Mouse (Mus musculus): ENCODE data around the gene Wtip. TPM values are rescaled to one million over a fixed set of nuclear protein-coding genes. Genes with fewer than 3 reads are reported as not detected.
"Not testable (repeated sequence)": the region's sequence is repeated elsewhere in the genome, so short reads cannot be mapped to it uniquely, and the experiment has no call there.

The Wtip gene
- polyA plus RNA-seq (2012; rRNA removed): 35.5 and 40.4 TPM in 2 replicates

GRCm38 (mm10) chr7:34133117-34133762 lies at the start of gene Wtip:
TSS of gene Wtip (minus strand) at chr7:34133268.
- TF ChIP-seq POLR2A (IDR thresholded peaks at IDR 0.05; ENCODE audit: borderline replicate concordance, extremely low read depth, insufficient read depth, insufficient read length, poor library complexity, severe bottlenecking): peak; percentile 56
- TF ChIP-seq CTCF (IDR thresholded peaks at IDR 0.05; ENCODE audit: borderline replicate concordance, extremely low read depth, insufficient read depth, insufficient read length): no peak
- DNase-seq (ENCODE audit: low read depth): peak; percentile 92

- DNase-seq (ENCODE audit: low read depth): not testable (repeated sequence)
These were observed 43.2 kb upstream of the Wtip start for GRCm38 (mm10) chr7:34176241-34176640.

DNA sequence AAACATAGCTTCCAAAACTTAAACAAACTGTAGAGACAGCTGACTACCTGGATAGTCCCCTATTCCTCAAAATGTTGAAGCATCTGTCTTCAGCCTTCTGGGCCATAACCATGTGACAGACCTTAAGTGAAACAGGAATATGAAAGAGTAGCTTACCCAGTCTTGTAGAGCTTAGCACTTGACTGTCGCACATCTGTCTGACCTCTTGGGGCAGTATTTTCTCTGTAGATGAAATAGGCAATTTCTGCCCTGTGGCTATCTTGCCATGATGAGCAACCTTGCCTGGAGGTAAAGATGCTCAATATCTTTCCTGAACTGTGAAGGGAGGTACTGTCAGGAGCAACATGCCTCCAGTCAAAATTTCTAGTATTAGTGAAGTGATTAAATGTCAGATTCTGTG lies 39.2 kb upstream of the Wtip start:
- no peak for DNase-seq (ENCODE audit: low read depth)
- TF ChIP-seq CTCF (IDR thresholded peaks at IDR 0.05; ENCODE audit: borderline replicate concordance, extremely low read depth, insufficient read depth, insufficient read length) (no peak), POLR2A (IDR thresholded peaks at IDR 0.05; ENCODE audit: borderline replicate concordance, extremely low read depth, insufficient read depth, insufficient read length, poor library complexity, severe bottlenecking) (no peak)

DNA sequence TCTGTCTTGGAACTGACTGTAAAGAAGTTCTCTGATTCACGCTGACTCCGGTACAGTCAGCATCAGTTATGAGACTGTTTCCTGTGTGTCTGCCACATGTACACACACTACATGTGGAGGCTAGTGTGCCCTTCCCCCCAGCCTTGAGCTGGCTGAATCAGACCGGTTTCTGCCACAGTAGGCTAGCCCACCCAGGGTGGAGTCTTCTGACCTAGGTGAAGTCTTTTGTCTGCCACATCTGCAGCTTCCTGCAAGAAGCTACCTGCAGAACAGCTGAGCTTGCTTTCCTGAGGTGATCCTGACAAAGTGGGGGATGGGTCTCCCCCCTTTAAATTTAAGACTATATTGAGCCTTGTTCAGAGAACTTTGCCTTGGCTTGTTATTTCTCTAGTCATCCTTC lies 36.4 kb upstream of the Wtip start, which contains the start of gene Uba2:
TSS of gene Uba2 (minus strand) at position 146 of the 400 bp plus-strand sequence.
- no peak for DNase-seq (ENCODE audit: low read depth)
- TF ChIP-seq CTCF (IDR thresholded peaks at IDR 0.05; ENCODE audit: borderline replicate concordance, extremely low read depth, insufficient read depth, insufficient read length) (no peak), POLR2A (IDR thresholded peaks at IDR 0.05; ENCODE audit: borderline replicate concordance, extremely low read depth, insufficient read depth, insufficient read length, poor library complexity, severe bottlenecking) (no peak)

DNA sequence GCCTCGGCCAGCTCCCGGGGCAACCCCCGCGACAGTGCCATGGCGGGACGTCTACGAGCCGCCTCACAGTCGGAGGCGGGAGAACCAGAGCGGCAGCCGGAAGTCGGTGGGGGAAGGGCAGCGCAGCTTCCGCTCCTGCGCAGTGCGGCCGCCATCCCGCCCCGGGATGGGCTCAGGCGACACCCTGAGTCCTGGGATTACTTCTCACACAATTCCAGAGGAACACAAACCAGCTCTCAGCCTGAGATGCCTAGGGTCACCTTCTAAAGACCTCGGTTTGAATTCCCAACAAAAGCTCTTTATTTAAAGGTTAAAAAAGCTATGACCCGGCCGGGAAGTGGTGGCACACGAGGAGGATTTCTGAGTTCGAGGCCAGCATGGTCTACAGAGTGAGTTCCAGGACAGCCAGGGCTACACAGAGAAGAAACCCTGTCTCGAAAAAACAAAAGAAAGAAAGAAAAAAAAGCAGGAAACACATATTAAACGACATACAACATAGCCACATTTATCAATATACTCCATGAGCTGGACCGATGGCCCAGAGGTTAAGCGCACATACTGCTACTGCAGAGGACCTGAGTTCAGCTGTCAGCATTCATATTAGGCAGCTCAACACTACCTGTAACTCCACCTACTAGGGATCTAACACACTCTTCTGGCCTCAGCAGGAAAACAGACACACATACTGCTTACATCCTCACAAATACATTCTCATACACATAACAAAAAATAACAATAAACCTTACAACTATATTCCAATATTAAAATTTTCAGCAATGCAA lies 35.6 kb upstream of the Wtip start:
- peak; percentile 94 for DNase-seq (ENCODE audit: low read depth)
- TF ChIP-seq CTCF (IDR thresholded peaks at IDR 0.05; ENCODE audit: borderline replicate concordance, extremely low read depth, insufficient read depth, insufficient read length): no peak
- peak; percentile 93 for TF ChIP-seq POLR2A (IDR thresholded peaks at IDR 0.05; ENCODE audit: borderline replicate concordance, extremely low read depth, insufficient read depth, insufficient read length, poor library complexity, severe bottlenecking)

GRCm38 (mm10) chr7:34167766-34168469 lies 34.9 kb upstream of the Wtip start:
- no peak for TF ChIP-seq CTCF (IDR thresholded peaks at IDR 0.05; ENCODE audit: borderline replicate concordance, extremely low read depth, insufficient read depth, insufficient read length)
- no peak for TF ChIP-seq POLR2A (IDR thresholded peaks at IDR 0.05; ENCODE audit: borderline replicate concordance, extremely low read depth, insufficient read depth, insufficient read length, poor library complexity, severe bottlenecking)
- DNase-seq (ENCODE audit: low read depth): no peak

DNA sequence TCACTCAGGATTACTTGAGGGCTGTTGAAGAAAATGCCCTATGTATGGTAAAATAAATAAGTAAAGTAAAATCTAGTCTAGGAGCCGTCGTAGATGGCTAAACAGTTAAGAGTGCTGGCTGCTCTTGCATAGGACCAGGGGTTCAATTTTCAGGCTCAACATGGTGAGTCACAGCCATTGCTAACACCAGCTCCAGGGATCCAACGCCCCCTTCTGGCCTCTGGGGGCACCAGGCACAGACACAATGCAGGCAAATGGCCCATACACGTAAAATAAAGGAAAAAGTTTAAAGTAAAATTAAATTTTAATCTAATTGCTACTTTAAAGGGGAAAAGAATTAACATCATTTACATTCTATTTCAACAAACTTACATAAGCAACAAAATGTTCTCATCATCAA lies 33.8 kb upstream of the Wtip start:
- peak; percentile 5 for DNase-seq (ENCODE audit: low read depth)
- no peak for TF ChIP-seq POLR2A (IDR thresholded peaks at IDR 0.05; ENCODE audit: borderline replicate concordance, extremely low read depth, insufficient read depth, insufficient read length, poor library complexity, severe bottlenecking)
- peak; percentile 39; the same call in 1 of the 2 replicates for TF ChIP-seq CTCF (IDR thresholded peaks at IDR 0.05; ENCODE audit: borderline replicate concordance, extremely low read depth, insufficient read depth, insufficient read length)

DNA sequence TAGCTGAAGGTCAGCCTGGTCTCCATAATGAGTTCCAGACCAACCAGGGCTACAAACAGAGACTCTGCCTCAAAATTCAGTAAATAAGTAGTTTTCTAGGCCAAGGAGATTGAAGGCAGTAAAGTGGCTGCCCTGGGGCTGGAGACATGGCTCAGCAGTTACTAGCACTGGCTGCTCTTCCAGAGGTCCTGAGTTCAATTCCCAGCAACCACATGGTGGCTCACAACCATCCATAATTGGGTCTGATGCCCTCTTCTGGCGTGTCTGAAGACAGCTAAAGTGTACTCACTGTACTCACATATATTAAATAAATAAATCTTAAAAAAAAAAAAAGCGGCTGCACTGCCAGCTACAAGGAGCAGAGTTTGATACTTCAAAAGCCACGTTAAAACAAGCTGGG lies 32.9 kb upstream of the Wtip start:
- TF ChIP-seq POLR2A (IDR thresholded peaks at IDR 0.05; ENCODE audit: borderline replicate concordance, extremely low read depth, insufficient read depth, insufficient read length, poor library complexity, severe bottlenecking): no peak
- TF ChIP-seq CTCF (IDR thresholded peaks at IDR 0.05; ENCODE audit: borderline replicate concordance, extremely low read depth, insufficient read depth, insufficient read length): no peak
- no peak for DNase-seq (ENCODE audit: low read depth)

DNA sequence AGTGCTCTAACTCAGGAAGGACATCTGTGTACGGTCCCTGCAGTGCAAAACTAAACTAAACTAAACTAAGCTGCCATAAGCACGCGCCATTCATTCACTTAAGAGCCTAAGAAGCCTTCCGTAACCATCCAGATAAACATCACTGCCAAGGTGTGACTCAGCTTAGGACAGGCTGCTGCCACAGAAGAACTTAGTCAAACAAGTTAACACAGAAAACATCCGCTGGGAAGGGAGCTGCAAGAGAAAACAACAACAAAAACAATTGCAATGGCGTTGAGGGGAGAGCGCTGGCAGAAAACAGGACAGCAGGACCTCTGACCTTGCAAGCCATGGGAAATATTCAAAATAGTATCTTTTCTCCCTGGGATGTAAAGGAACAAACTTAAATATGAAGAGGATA lies 31.6 kb upstream of the Wtip start:
- TF ChIP-seq CTCF (IDR thresholded peaks at IDR 0.05; ENCODE audit: borderline replicate concordance, extremely low read depth, insufficient read depth, insufficient read length) (no peak), POLR2A (IDR thresholded peaks at IDR 0.05; ENCODE audit: borderline replicate concordance, extremely low read depth, insufficient read depth, insufficient read length, poor library complexity, severe bottlenecking) (no peak)

GRCm38 (mm10) chr7:34159167-34159566 lies 26.1 kb upstream of the Wtip start:
- DNase-seq (ENCODE audit: low read depth): no peak
- TF ChIP-seq CTCF (IDR thresholded peaks at IDR 0.05; ENCODE audit: borderline replicate concordance, extremely low read depth, insufficient read depth, insufficient read length): peak; percentile 10; the same call in 1 of the 2 replicates
- no peak for TF ChIP-seq POLR2A (IDR thresholded peaks at IDR 0.05; ENCODE audit: borderline replicate concordance, extremely low read depth, insufficient read depth, insufficient read length, poor library complexity, severe bottlenecking)

More for the DNA sequence above, 31.6 kb upstream of the Wtip start:
- no peak for DNase-seq (ENCODE audit: low read depth)

GRCm38 (mm10) chr7:34157994-34158393 lies 24.9 kb upstream of the Wtip start:
- no peak for DNase-seq (ENCODE audit: low read depth)
- TF ChIP-seq CTCF (IDR thresholded peaks at IDR 0.05; ENCODE audit: borderline replicate concordance, extremely low read depth, insufficient read depth, insufficient read length): no peak
- no peak for TF ChIP-seq POLR2A (IDR thresholded peaks at IDR 0.05; ENCODE audit: borderline replicate concordance, extremely low read depth, insufficient read depth, insufficient read length, poor library complexity, severe bottlenecking)

Measured in brain, embryonic 14.5 days (tissue).